Mouse (Mus musculus) spleen, postnatal 36 days (tissue): Measurements from ENCODE around the gene Calcb.
"Not testable (repeated sequence)": the region's sequence is repeated elsewhere in the genome, so short reads cannot be mapped to it uniquely, and the experiment has no call there.

ENCODE experiments used
- DNase-seq, 2 experiments: peaks; one replicate each; pipeline ENCODE4 v3.0.0; 2022; ENCODE audit warnings: low spot score in 2 of 2, mixed read lengths in 1 of 2

The Calcb gene

GRCm38 (mm10) chr7:114718300-114718699 lies at the start of gene Calcb:
Calcb (plus strand) TSS chr7:114718643.
- DNase-seq, result no peak

GRCm38 (mm10) chr7:114671405-114671804 lies 47.0 kb upstream of the Calcb start:
- DNase-seq, result no peak

- DNase-seq, result peak in 1 of 2 experiments; percentile 13
Measured at GRCm38 (mm10) chr7:114672697-114673096, 45.7 kb upstream of the Calcb start.

GRCm38 (mm10) chr7:114692339-114692738 lies 26.1 kb upstream of the Calcb start:
- DNase-seq, result no peak

GRCm38 (mm10) chr7:114700871-114701270 lies 17.6 kb upstream of the Calcb start:
- DNase-seq, result no peak

DNA sequence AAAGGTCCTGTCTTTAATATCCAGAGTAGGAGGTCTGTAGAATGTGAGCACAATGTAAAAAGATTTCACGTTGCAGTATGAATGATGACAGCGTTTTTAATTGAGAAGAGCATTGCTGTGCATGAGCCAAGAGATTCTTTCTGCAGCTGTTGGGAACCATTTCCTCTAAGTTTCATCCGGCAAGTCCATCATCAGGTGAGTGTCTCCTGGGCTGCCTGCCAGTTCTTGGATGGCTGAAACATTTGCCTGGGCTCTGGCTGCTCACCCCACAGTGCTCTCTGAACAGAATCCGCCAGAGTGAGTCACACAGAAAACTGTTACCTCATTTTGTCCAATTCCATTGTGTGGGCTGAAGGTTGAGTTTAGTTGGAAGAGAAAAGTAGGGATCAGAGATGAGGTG lies 11.7 kb upstream of the Calcb start:
- DNase-seq, result no peak

DNA sequence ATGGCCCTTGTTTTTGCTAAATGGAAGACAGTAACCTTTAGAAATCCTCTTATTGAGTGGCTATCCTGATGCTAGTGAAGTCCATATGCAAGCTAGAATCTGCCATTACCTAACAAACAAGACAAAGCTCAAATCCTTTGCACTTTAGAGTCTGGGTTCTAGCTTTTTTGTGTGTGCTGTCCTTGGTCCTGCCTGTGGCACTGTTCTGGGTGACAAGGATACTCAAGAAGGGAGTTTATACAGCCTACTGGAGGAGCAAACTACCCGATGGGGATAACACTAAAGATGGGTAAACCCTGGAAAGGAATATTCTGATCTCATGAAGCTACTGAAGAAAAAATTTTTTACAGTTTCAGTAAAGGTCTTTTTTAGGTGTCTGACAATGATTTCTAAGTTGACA lies 11.0 kb upstream of the Calcb start:
- no peak for DNase-seq

GRCm38 (mm10) chr7:114710419-114710818 lies 8.0 kb upstream of the Calcb start:
- no peak for DNase-seq

DNA sequence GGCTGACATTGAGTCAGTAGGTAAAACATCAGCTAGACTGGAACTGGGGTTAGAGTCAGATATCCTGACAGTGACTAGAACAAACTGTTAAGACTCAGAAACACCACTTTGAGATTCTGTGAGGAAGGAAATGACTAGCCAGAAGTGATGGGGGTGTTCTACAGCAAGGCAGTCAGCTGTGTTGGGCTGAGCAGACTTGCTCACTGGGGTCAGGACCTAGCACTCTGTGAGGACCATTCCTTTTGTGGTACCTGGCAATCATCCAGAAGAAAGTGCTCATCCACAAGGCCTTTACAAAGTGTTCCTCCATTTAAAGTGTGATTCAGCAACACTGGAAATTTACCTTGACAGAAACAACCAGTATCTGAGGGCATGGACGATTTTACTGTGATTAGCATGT lies 5.9 kb upstream of the Calcb start:
- DNase-seq, result no peak

DNA sequence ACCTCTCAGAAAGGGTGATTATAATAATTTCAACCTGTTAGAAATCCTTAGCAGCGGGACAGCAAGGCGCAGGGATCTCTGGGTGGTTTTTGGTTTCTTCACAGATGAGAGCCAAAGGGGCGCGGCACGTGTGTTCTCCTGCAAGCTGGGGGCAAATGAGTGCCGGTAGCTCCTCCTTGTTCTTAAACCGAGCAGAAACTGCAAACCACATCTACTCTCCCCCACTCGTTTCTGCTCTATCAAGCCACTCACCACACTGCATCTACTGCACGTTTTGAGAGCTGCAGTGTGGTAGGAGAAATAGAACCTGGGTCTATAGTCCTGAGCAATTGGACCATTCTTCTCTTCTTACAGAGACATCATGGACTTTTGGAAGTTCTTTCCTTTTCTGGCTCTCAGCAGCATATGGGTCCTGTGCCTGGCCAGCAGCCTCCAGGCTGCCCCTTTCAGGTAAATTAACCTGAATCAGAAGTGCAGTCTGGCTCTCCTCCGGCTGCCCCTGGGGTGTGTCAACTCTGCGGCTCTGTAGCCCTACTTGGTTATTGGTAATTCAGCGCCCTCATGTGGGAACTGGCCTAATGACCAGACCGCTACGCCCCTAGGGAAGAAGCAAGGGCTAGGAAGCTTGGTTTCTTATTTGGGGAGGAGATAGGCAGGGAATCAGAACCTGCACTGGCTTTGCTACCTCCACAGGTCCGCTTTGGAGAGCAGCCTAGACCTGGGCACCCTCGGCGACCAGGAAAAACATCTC lies 1.1 kb downstream of the Calcb start:
- DNase-seq, result no peak

DNA sequence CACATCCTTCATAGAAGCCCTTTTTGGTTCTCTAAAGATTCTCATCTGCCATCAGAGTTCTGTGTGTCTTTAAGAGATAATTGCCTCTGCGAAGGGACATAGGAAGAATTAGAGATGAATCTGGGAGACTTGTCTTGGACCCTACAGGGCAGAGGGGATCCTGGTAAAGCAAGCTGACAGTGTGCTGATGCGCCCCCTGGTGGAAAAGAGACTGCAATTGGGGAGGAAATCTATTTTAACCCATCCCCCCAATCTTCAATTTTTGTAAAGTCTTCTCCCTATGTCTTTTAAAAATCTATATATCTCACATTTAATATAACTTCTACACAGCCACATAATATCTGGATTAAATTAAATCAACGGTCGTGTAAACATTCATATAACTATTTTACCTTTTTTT lies 11.3 kb downstream of the Calcb start:
- DNase-seq, result not testable (repeated sequence)

GRCm38 (mm10) chr7:114731175-114731574 lies 12.7 kb downstream of the Calcb start:
- no peak for DNase-seq

DNA sequence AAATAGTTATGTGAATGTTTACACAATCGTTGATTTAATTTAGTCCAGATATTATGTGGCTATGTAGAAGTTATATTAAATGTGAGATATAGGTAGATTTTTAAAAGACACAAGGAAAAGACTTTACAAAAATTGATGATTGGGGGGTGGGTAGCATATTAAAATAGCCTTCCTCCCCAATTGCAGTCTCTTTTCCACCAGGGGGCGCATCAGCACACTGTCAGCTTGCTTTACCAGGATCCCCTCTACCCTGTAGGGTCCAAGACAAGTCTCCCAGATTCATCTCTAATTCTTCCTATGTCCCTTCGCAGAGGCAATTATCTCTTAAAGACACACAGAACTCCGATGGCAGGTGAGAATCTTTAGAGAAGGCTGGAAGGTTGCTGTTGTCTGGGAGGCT lies 13.3 kb downstream of the Calcb start:
- not testable (repeated sequence) for DNase-seq

DNA sequence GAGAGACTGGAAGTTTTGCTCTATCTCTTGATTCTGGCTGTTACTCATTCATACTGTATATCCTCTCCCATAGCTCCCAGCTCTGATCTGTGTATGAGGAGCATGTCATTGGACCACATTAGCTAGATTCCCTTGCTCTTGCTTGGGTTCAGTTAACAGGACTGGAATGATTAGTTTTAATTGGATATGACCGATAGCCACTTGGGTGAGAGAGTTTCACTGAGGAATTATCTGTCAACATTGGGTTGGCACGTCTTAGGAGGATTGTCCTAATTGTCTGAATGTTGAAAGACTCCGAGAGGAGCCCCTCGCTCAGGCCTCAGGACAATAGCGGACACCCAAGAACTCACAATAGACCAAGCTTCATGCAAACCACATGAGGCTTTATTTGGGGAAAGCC lies 17.8 kb downstream of the Calcb start:
- no peak for DNase-seq

- DNase-seq, result no peak
Measured at GRCm38 (mm10) chr7:114738166-114738565, 19.7 kb downstream of the Calcb start.

DNA sequence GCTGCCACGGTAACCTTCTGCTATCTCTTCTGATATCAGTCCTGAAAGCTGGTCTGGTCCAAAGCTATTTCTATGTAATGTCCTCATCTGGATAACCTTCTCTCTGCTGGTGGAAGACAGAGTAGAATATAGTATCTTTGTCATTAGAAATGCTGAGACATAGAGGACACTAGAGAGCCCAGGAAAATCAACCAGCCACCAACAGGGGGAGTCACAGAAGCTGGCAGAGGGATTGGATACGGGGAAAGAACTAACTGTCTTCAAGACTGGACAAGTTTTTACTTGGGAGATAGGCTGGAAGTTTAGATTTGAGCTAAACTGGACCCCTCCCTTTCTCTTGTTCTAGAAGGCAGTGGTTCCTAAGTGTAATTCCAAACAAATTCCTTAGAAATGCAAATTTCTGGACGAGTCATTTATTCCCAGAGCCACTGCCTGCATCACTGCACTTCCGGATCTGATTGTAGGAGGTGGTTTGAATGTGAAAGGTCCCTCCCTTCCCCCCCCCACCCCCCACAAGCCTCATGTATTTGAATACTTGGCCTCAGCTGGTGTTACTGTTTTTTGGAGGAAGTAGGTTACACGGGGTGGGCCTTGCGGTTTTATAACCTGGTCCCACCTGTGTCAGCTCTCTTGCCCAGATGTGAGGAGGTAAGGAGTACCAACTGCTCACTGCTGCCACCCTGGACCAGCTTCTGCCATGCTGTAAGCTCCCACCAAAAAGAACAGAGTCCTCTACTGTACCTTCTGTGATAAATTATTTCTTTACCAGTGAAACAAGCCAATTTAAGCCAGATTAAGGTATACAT lies 22.1 kb downstream of the Calcb start:
- peak; percentile 34 to 50 for DNase-seq

DNA sequence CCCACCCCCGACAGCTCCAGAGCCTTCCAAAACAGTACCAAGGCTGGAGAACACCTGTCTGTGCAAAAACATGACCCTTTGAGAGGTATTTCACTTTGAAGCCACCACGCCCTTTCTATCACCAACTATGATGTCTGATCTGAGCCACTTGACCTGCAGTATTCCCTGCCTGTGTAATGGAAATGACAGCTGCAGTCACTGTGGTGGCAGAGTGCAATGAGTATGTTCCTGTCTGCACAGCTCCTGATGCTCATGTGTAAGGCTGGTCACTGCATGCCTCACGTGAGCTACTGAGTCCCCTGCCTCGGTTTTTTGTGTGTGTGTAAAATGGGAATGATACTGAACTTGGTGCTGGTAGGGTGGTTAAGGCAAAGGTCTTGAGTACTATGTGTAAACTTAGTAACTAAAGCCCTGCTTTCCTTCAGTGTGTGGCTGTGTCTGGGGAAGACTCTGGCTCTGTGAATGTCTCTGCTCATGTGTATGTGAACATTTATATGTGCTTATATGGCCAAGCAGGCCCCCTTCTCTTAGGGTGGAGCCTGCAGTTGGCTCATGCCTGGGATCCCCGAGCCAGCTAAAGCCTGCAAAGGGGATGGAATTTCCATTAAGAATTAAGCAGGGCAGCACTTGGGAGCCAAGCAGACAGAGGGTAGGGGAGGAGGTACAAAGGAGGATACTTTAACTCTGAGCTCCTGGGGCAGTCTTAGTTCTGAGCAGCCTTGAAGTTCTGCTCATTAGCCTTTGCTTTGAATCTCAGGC lies 24.8 kb downstream of the Calcb start, which contains the start of gene Insc:
Gene Insc (plus strand): TSS at position 673 of the 759 bp plus-strand sequence.
- DNase-seq, result no peak

DNA sequence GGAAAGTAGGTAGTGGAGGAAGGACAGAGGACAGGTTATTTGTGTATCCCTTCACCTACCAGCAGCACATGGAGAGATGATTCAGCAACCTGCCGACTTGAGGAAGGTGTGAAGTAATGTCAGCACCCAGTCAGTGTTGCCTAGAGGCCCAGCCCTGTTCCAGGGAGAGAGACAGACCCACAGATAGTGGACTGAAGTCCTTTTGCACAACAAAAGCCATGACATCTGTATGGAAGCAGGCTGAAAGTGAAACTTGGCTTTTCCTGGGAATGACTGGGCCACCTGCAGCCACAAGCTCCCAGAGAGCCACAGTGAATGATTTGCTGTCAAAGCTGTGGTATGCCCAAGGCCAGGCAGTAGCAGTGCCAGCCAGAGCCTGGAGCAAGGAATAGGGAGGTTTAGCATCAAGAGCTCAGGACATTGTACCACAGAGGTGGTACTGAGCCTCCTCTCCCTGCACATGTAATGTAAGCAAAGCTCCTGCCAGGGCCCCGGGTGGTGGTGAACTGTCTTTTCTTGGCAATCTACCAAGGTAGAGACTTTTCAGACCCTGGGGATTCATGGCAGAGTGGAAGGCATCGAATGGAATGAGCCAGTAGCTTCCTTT lies 26.3 kb downstream of the Calcb start:
- no peak for DNase-seq

DNA sequence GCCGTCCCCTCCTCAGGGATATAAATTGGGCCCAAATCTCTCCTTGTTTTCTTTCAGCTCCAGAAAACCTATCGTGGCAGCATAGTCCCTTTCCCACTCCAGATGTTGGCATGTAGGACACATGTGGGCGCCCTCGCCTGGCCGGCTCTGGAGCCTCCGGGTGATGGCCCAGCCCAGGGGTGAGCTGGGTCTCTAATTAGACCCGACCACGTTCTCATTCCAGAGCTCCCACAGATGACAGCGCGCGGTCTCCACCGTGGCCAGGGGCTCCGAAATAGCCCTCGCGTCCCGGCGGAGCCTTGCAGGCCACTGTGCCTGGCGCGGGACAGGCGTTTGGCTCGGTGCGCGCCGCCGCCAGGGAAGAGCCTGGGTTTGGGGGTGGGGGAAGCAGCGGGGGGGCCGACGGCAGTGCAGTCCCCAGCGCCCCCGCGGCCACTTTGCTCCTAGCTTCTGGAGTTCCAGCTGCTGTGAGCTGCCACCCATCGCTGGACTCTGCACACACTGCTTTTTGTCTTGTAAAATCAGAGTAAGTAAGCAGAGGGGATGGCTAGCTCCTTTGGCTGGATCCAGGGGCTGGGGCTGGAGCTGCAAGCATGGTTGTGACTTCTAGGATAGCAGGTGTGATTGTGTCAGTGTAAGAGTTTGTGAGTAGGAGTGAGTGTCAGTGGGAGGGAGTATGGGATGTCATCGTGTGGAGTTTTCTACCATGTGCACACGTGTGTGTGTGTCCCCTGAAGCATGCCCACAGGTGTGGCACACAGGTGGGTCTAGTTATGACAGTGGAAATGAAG lies 27.2 kb downstream of the Calcb start:
- DNase-seq, result no peak

- no peak for DNase-seq
Measured at GRCm38 (mm10) chr7:114747596-114747995, 29.2 kb downstream of the Calcb start.

- no peak for DNase-seq
Measured at GRCm38 (mm10) chr7:114748239-114748638, 29.8 kb downstream of the Calcb start.
